Mouse (Mus musculus): ENCODE measurements around the gene Cdipt. TPM values are rescaled to one million over a fixed set of nuclear protein-coding genes. Genes with fewer than 3 reads are reported as not detected.

Cdipt gene
- 106 TPM in 2 replicates for polyA plus RNA-seq (2015; fragmentation: Nextera tagmentation; extraction: Ambion mirVana)

GRCm38 (mm10) chr7:126975893-126975949, at the start of gene Cdipt:
Cdipt (plus strand) TSS chr7:126975914.
- ATAC-seq (ENCODE audit: insufficient number of reproducible peaks, low FRiP score, low TSS enrichment, low read depth): no peak
- WGBS: 0% methylated on average over 1 of the region's 1 CpGs
- peaks cover 28% of the 10 kb centered on the region for H3K36me3 ChIP-seq

GRCm38 (mm10) chr7:126926299-126926698, 49.4 kb upstream of the Cdipt start:
- Histone ChIP-seq H3K9me3 (replicated peaks) (no peaks in the 10 kb centered on the region), H3K27ac (replicated peaks) (no peak overlapping the region), H3K4me3 (replicated peaks) (no peak overlapping the region), H3K4me1 (peaks cover 12% of the 10 kb centered on the region), H3K9ac (no peak overlapping the region), H3K36me3 (0 out of 2 replicates have a peak, but pooled peaks cover 7% of the 10 kb centered on the region), H3K4me2 (replicated peaks) (no peak overlapping the region), H3K27me3 (no peaks in the 10 kb centered on the region)
- no peak for ATAC-seq (ENCODE audit: insufficient number of reproducible peaks, low FRiP score, low TSS enrichment, low read depth)
- WGBS: 25% methylated on average over 3 of the region's 3 CpGs

More at GRCm38 (mm10) chr7:126975893-126975949, at the start of gene Cdipt:
- H3K27me3 ChIP-seq: no peaks in the 10 kb centered on the region
- H3K4me3 ChIP-seq (replicated peaks): peak within 1 kb of the TSS; percentile 99
- H3K9me3 ChIP-seq (replicated peaks): no peaks in the 10 kb centered on the region
- peak within 1 kb of the TSS; percentile 78 for H3K4me2 ChIP-seq (replicated peaks)
- H3K4me1 ChIP-seq: peaks cover 19% of the 10 kb centered on the region
- H3K27ac ChIP-seq (replicated peaks): peak within 1 kb of the TSS; percentile 98
- peak within 1 kb of the TSS; percentile 99 for H3K9ac ChIP-seq

- Histone ChIP-seq H3K27ac (replicated peaks) (peak within 1 kb of the TSS; percentile 75), H3K4me3 (replicated peaks) (peak within 1 kb of the TSS; percentile 68), H3K4me1 (peaks cover 12% of the 10 kb centered on the region), H3K27me3 (no peaks in the 10 kb centered on the region), H3K9me3 (replicated peaks) (no peaks in the 10 kb centered on the region), H3K4me2 (replicated peaks) (peak within 1 kb of the TSS; percentile 89), H3K9ac (peak within 1 kb of the TSS; percentile 64), H3K36me3 (peaks cover 12% of the 10 kb centered on the region; the same call in 1 of the 2 replicates)
- ATAC-seq (ENCODE audit: insufficient number of reproducible peaks, low FRiP score, low TSS enrichment, low read depth): peak; percentile 96
- WGBS: 3% methylated on average over 56 of the region's 56 CpGs
Observed at GRCm38 (mm10) chr7:126928384-126929037, 47.2 kb upstream of the Cdipt start, which contains the start of gene Kctd13. Kctd13 (plus strand) TSS chr7:126928879.

- Histone ChIP-seq H3K36me3 (peaks cover 14% of the 10 kb centered on the region; the same call in 1 of the 2 replicates), H3K4me2 (replicated peaks) (peak overlapping the region; percentile 89), H3K9ac (peak overlapping the region; percentile 64), H3K27me3 (no peaks in the 10 kb centered on the region), H3K4me3 (replicated peaks) (peak overlapping the region; percentile 68), H3K27ac (replicated peaks) (peak overlapping the region; percentile 75), H3K9me3 (replicated peaks) (no peaks in the 10 kb centered on the region), H3K4me1 (peaks cover 12% of the 10 kb centered on the region)
- under 1% methylated on average over 27 of the region's 27 CpGs for WGBS
- ATAC-seq (ENCODE audit: insufficient number of reproducible peaks, low FRiP score, low TSS enrichment, low read depth): peak; percentile 66; the same call in 1 of the 2 replicates
Observed at GRCm38 (mm10) chr7:126929046-126929445, 46.7 kb upstream of the Cdipt start.

GRCm38 (mm10) chr7:126932652-126933051, 43.1 kb upstream of the Cdipt start:
- Histone ChIP-seq H3K4me1 (peaks cover 12% of the 10 kb centered on the region), H3K27ac (replicated peaks) (no peak overlapping the region), H3K9ac (no peak overlapping the region), H3K4me3 (replicated peaks) (no peak overlapping the region), H3K9me3 (replicated peaks) (no peaks in the 10 kb centered on the region), H3K36me3 (peaks cover 34% of the 10 kb centered on the region), H3K27me3 (no peaks in the 10 kb centered on the region), H3K4me2 (replicated peaks) (no peak overlapping the region)
- no peak for ATAC-seq (ENCODE audit: insufficient number of reproducible peaks, low FRiP score, low TSS enrichment, low read depth)
- 91% methylated on average over 2 of the region's 2 CpGs for WGBS

- no peak overlapping the region for H3K4me3 ChIP-seq (replicated peaks)
- no peak overlapping the region for H3K4me2 ChIP-seq (replicated peaks)
- no peaks in the 10 kb centered on the region for H3K27me3 ChIP-seq
- no peak overlapping the region for H3K27ac ChIP-seq (replicated peaks)
- H3K9ac ChIP-seq: no peak overlapping the region
- H3K4me1 ChIP-seq: no peaks in the 10 kb centered on the region
- WGBS: 47% methylated on average over 6 of the region's 6 CpGs
- H3K9me3 ChIP-seq (replicated peaks): no peaks in the 10 kb centered on the region
- no peak for ATAC-seq (ENCODE audit: insufficient number of reproducible peaks, low FRiP score, low TSS enrichment, low read depth)
- H3K36me3 ChIP-seq: peaks cover 33% of the 10 kb centered on the region
Observed at GRCm38 (mm10) chr7:126941171-126941570, 34.5 kb upstream of the Cdipt start.

- no peaks in the 10 kb centered on the region for H3K9me3 ChIP-seq (replicated peaks)
- H3K27ac ChIP-seq (replicated peaks): no peak overlapping the region
- no peaks in the 10 kb centered on the region for H3K27me3 ChIP-seq
- 76% methylated on average over 5 of the region's 5 CpGs for WGBS
- peaks cover 29% of the 10 kb centered on the region for H3K36me3 ChIP-seq
- no peak overlapping the region for H3K4me3 ChIP-seq (replicated peaks)
- H3K4me1 ChIP-seq: no peaks in the 10 kb centered on the region
- H3K9ac ChIP-seq: no peak overlapping the region
- no peak overlapping the region for H3K4me2 ChIP-seq (replicated peaks)
- no peak for ATAC-seq (ENCODE audit: insufficient number of reproducible peaks, low FRiP score, low TSS enrichment, low read depth)
Observed at GRCm38 (mm10) chr7:126941801-126942200, 33.9 kb upstream of the Cdipt start.

- ATAC-seq (ENCODE audit: insufficient number of reproducible peaks, low FRiP score, low TSS enrichment, low read depth): no peak
- Histone ChIP-seq H3K9ac (no peak overlapping the region), H3K9me3 (replicated peaks) (no peaks in the 10 kb centered on the region), H3K36me3 (peaks cover 18% of the 10 kb centered on the region), H3K27me3 (peaks cover 17% of the 10 kb centered on the region), H3K4me3 (replicated peaks) (no peak overlapping the region), H3K4me2 (replicated peaks) (no peak overlapping the region), H3K4me1 (peaks cover 16% of the 10 kb centered on the region), H3K27ac (replicated peaks) (no peak overlapping the region)
- WGBS: 48% methylated on average over 3 of the region's 3 CpGs
Observed at GRCm38 (mm10) chr7:126946530-126946929, 29.2 kb upstream of the Cdipt start.

GRCm38 (mm10) chr7:126948626-126949025, 27.1 kb upstream of the Cdipt start:
- H3K27me3 ChIP-seq: peaks cover 31% of the 10 kb centered on the region
- H3K9me3 ChIP-seq (replicated peaks): no peaks in the 10 kb centered on the region
- H3K36me3 ChIP-seq: peaks cover 9% of the 10 kb centered on the region; the same call in 1 of the 2 replicates
- WGBS: 77% methylated on average over 10 of the region's 10 CpGs
- H3K27ac ChIP-seq (replicated peaks): no peak overlapping the region
- peaks cover 16% of the 10 kb centered on the region for H3K4me1 ChIP-seq
- no peak overlapping the region for H3K4me2 ChIP-seq (replicated peaks)
- no peak for ATAC-seq (ENCODE audit: insufficient number of reproducible peaks, low FRiP score, low TSS enrichment, low read depth)
- no peak overlapping the region for H3K4me3 ChIP-seq (replicated peaks)
- no peak overlapping the region for H3K9ac ChIP-seq

- Histone ChIP-seq H3K9me3 (replicated peaks) (no peaks in the 10 kb centered on the region), H3K4me3 (replicated peaks) (peak within 1 kb of the TSS; percentile 53), H3K4me2 (replicated peaks) (peak within 1 kb of the TSS; percentile 100), H3K9ac (no peak within 1 kb of the TSS), H3K4me1 (peaks cover 16% of the 10 kb centered on the region), H3K27ac (replicated peaks) (no peak within 1 kb of the TSS), H3K36me3 (peaks cover 7% of the 10 kb centered on the region; the same call in 1 of the 2 replicates), H3K27me3 (peaks cover 35% of the 10 kb centered on the region)
- WGBS: 1% methylated on average over 21 of the region's 21 CpGs
- ATAC-seq (ENCODE audit: insufficient number of reproducible peaks, low FRiP score, low TSS enrichment, low read depth): peak; percentile 22
Observed at GRCm38 (mm10) chr7:126949403-126949792, 26.3 kb upstream of the Cdipt start, which contains the start of gene Asphd1. Asphd1 (minus strand) TSS chr7:126949582.

GRCm38 (mm10) chr7:126949793-126950646, 25.7 kb upstream of the Cdipt start, which contains the start of gene Sez6l2:
Sez6l2 (plus strand) TSS chr7:126950563.
- peak within 1 kb of the TSS; percentile 100 for H3K4me2 ChIP-seq (replicated peaks)
- no peaks in the 10 kb centered on the region for H3K9me3 ChIP-seq (replicated peaks)
- peak; percentile 81 for ATAC-seq (ENCODE audit: insufficient number of reproducible peaks, low FRiP score, low TSS enrichment, low read depth)
- H3K4me1 ChIP-seq: peaks cover 16% of the 10 kb centered on the region
- peaks cover 35% of the 10 kb centered on the region for H3K27me3 ChIP-seq
- under 1% methylated on average over 42 of the region's 42 CpGs for WGBS
- no peak within 1 kb of the TSS for H3K27ac ChIP-seq (replicated peaks)
- 0 out of 2 replicates have a peak, but pooled peaks cover 2% of the 10 kb centered on the region for H3K36me3 ChIP-seq
- H3K9ac ChIP-seq: no peak within 1 kb of the TSS
- H3K4me3 ChIP-seq (replicated peaks): peak within 1 kb of the TSS; percentile 53
